Mouse (Mus musculus): Measurements from ENCODE around the gene Ndufb11.

Gene Ndufb11

GRCm38 (mm10) chrX:20617176-20617902, at the start of gene Ndufb11, which contains the start of gene Rbm10:
TSS of gene Ndufb11 (minus strand) at chrX:20617619.
TSS of gene Rbm10 (plus strand) at chrX:20617503.
- DNase-seq (ENCODE audit: low read depth, low spot score) = peak; percentile 89

- DNase-seq (ENCODE audit: low read depth, low spot score) = no peak
These were observed 46.0 kb upstream of the Ndufb11 start for GRCm38 (mm10) chrX:20663444-20663790.

- peak; percentile 92 for DNase-seq (ENCODE audit: low read depth, low spot score)
These were observed 45.5 kb upstream of the Ndufb11 start for GRCm38 (mm10) chrX:20662716-20663443.

DNA sequence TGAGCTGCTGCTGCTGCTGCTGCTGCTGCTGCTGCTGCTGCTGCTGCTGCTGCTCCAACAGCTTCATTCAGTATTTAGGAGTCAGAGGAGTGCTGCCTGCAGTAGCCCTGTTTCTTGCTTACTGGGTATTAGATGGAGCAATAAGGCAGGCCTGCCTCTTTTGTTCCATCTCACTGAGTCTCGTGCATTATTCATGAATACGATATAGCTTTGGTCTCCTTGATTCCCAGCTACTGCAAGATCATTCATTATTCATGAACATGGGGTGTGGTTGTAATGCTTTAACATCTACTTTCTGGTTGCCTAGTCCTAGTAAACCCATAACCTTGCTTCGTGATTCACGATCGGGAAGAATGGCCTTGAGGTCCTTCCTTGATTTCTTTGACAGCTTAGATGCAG, 44.9 kb upstream of the Ndufb11 start:
- DNase-seq (ENCODE audit: low read depth, low spot score) = no peak

DNA sequence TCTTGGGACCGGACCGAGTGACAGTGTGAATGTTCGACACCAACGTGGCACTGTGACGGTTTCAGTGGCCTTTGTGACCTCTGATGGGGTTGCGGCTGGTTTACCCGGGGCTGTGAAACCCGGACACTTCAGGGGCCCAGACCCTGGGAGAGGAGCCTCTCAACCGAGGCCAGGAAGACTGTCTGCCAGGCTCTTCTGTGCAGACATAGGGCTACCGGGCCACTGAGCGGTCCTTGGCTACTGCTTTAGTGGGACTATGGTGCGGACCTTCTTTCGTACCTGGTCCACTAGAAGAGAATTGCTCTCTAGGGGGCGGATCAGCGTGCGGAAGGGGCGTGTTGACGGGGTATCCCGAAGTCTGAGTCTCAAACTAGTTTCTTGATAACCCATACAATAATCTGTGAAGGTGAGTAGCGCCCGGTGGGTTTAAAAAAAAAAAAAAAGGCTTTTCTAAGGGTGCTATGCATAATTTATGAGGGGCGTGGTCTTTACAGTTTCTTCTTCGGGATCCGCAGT, 41.5 kb upstream of the Ndufb11 start:
- peak; percentile 43 for DNase-seq (ENCODE audit: low read depth, low spot score)

DNA sequence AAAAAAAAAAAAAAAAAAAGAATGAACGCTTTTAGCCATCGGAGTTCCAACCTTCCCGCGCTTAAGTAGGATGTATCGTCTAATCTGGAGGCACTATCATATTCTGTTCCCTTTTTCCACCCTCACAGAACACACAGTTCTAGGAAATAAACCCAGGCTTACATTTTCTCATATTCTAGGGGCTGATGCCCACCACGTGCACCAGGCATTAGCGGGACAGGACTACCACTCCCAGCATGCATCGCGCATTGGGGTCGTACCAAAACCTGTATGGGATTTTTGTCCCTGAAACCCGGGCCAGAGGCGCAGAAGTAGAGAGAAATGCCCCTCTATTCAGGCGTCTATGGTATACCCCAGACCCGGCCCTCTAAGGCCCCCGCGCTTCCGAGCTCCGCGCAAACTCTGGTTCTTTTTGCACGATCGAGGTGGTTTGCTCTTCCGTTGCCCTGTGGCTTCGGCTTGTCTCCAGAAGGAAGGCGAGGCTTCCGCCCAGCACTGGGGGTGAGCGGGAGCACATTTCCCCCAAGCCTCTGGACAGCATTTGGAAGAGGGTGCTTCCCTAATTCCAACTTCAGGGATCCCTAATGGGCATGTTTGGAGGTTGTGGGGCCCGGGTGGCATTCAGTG, 40.7 kb upstream of the Ndufb11 start, which contains the start of gene Uba1:
Uba1 (plus strand) TSS at position 301 of the 627 bp plus-strand sequence.
- DNase-seq (ENCODE audit: low read depth, low spot score) = peak; percentile 87

GRCm38 (mm10) chrX:20657593-20657992, 40.2 kb upstream of the Ndufb11 start:
- no peak for DNase-seq (ENCODE audit: low read depth, low spot score)

DNA sequence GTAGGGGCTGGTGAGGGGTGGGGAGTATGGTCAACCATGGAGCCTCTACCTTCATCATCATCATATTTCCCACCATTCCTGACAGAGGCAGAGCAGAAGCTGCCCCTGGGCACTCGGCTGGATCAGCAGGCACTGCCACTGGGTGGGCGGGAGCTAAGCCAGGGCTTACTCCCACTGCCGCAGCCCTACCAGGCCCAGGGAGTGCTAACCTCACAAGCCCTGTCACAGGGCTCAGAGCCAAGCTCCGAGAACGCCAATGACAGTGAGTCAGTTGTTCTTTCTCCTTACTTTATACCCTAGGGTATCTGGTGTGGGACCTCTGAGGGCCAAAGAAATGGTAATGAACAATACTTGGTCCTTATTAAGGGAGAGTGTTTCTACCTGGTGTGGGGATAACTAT, 27.4 kb upstream of the Ndufb11 start:
- no peak for DNase-seq (ENCODE audit: low read depth, low spot score)

DNA sequence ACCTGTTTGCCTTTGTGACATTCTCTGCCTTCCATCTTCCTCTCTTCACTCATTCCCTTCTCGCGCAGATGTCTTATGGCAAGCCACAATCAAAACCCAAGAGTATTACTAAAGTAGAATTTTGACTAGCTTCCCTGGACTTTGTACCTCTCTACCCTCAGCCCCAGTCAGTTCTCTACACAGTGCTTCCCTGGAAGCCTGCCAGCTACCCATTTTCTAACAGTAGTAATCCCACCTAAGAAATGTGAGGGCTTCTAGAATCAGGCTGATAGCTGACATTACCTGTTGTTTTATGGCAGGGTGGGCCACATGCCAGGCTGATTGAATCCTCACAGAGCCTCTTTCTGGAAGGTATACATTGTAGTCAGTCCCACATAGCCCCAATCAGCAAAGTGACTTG, 20.7 kb upstream of the Ndufb11 start:
- DNase-seq (ENCODE audit: low read depth, low spot score) = no peak

DNA sequence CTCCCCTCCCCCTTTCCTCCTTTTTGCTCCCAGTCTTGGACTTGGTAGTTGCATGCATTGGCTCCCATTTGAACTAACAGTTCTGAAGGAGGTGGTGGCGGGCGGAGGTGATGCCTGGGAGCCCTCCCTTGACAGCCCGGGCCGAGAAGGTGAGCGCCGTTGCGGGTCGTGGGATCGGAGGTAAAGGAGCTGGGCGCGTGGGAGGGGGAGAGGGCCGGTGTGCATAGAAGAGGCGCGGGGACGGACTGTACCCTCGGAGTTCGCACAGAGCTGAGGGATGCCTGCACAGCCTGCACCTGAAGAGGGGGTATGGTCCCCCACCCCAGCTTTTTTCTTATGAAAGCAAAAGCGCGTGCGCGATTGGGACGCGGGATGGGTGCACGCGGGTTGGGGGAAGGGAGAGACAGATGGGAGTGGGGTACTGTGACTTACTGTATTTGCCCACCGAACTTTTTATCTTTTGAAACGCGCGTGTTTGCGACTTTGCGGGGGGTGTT, 532 bp upstream of the Ndufb11 start:
- DNase-seq (ENCODE audit: low read depth, low spot score) = no peak

DNA sequence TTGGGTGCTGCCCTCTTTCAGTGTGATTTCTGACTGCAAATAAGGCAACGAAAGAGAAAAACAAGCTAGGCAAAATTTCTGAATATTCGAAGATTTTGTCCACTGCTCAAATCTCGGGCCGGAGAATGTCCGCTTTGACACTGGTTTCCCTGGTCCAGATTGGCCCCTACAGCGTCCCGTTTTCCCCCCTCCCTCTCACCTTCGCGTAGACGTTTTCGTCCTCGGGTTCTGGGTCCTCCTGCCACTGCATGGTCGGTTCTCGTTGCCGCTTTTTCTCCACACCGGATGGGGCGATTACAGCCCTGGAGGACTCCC, 601 bp downstream of the Ndufb11 start:
- DNase-seq (ENCODE audit: low read depth, low spot score) = no peak

DNA sequence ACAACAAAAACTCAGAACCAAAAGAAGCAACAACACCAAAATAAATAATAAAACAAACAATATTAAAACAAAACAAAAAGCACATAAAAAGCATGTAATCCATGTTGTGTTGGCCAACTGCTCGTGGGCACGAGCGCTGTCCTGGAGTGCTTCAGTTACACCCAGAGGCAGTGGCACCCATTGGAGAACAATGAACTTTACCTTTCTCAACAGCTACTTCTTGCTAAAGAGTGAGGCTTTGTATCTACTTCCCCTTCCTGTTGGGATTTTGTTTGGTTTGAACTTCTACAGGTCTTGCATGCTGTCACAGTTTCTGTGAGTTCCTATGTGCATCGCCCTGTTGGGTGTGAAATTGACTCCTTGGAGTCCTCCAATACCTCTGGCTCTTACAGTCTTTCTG, 8.9 kb downstream of the Ndufb11 start:
- no peak for DNase-seq (ENCODE audit: low read depth, low spot score)

DNA sequence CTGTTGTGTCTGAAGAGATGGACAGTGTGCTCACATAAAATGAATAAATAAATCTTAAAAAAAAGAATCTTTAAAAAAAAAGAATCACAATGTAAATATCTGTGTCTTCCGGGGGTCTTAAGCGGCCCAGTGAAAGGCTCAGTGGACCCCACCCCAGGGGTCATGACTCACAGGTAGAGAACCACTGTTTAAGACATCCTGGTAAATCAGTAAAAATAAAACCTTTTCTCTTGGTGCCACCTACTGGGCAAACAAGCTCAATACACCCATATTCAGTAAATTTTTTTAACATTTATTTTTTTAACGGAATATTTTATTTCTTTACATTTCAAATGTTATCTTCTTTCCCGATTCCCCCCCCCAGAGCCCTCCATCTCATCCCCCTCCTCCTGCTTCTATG, 29.5 kb downstream of the Ndufb11 start:
- peak; percentile 29 for DNase-seq (ENCODE audit: low read depth, low spot score)

DNA sequence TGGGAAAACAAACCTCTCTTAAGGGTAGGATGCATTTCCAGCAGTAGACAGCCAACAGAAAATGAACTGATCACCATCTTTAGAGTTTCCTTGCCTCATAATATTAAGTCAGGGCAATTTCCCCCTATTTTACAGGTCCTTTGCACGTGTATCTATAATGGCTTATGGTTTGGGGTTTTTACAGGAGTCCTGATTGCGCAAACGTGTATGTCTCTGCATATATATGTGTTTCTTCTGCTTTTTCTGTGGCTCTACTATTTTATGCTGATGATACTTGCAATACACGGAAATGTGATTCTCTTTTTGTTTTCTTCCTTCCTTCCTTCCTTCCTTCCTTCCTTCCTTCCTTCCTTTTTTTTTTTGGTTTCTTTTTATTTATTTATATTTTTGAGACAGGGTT, 43.5 kb downstream of the Ndufb11 start:
- no peak for DNase-seq (ENCODE audit: low read depth, low spot score)

DNA sequence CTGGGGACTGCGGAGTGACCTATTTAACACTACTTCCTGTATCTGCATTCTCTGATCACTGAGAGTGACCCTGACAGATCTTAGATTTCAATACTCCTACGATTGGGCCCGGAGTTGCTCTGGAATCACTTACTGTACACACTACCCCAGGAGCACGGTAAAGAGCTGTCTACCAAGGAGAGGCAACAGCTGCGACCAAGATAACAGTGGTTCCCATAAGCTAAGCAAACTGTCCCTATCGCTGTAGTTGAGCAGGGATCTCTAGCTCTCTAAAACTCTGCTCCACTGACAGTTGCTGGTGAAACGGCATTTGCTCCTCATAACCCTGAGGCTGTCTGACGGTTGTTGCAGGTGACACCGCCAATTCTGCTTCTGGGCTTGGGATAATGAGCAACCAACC, 44.7 kb downstream of the Ndufb11 start:
- no peak for DNase-seq (ENCODE audit: low read depth, low spot score)

DNA sequence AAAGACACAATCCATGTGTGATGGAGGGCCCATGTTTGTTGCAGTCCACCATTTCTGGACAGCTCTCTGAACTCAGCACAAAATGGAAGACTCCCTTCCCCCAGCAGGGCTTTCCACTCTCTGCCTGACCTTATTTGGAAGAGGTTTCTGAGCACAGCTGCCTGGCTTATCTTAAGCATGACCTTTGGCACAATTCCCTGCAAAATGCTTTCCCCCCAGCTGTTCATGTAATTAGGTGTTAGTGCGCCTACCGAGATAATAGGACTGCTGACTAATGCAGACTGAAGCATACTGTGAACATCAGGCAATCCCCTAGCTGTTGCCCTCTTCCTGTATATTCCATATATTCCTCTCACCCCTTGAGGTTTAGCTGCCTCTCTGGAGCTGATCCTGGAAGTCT, 46.4 kb downstream of the Ndufb11 start:
- DNase-seq (ENCODE audit: low read depth, low spot score) = no peak
